Mouse (Mus musculus) spleen, postnatal 4 days (tissue): ENCODE results near the gene Mrps12.

Experiments used
- DNase-seq, 2 experiments: peaks; one replicate each; pipeline ENCODE4 v3.0.0; 2022; ENCODE audit warnings: low spot score in 2 of 2

Gene Mrps12

GRCm38 (mm10) chr7:28741709-28742438 is at the start of gene Mrps12, which contains the start of gene Sars2:
TSS of gene Mrps12 (minus strand) at chr7:28741820.
TSS of gene Sars2 (plus strand) at chr7:28741992.
- peak; percentile 92 to 98 for DNase-seq

GRCm38 (mm10) chr7:28790066-28790806 is 48.6 kb upstream of the Mrps12 start:
- no peak for DNase-seq

GRCm38 (mm10) chr7:28789235-28789634 is 47.6 kb upstream of the Mrps12 start:
- DNase-seq: no peak

GRCm38 (mm10) chr7:28788307-28789195 is 46.9 kb upstream of the Mrps12 start, which contains the start of gene Rinl:
TSS of gene Rinl (plus strand) at chr7:28788969.
- peak; percentile 71 to 82 for DNase-seq

- DNase-seq: no peak
These were observed 46.3 kb upstream of the Mrps12 start for GRCm38 (mm10) chr7:28787884-28788283.

GRCm38 (mm10) chr7:28785161-28785560 is 43.5 kb upstream of the Mrps12 start:
- DNase-seq: no peak

- DNase-seq: peak in 1 of 2 experiments; percentile 49
These were observed 39.6 kb upstream of the Mrps12 start for GRCm38 (mm10) chr7:28781261-28781663.

GRCm38 (mm10) chr7:28780857-28781256 is 39.2 kb upstream of the Mrps12 start:
- DNase-seq: no peak

GRCm38 (mm10) chr7:28780067-28780658 is 38.5 kb upstream of the Mrps12 start:
- peak; percentile 90 to 97 for DNase-seq

- no peak for DNase-seq
These were observed 37.2 kb upstream of the Mrps12 start for GRCm38 (mm10) chr7:28778825-28779224.

- DNase-seq: no peak
These were observed 33.5 kb upstream of the Mrps12 start for GRCm38 (mm10) chr7:28775129-28775528.

GRCm38 (mm10) chr7:28774164-28774563 is 32.5 kb upstream of the Mrps12 start:
- DNase-seq: no peak

- no peak for DNase-seq
These were observed 31.5 kb upstream of the Mrps12 start for GRCm38 (mm10) chr7:28773163-28773562.

- DNase-seq: no peak
These were observed 30.2 kb upstream of the Mrps12 start for GRCm38 (mm10) chr7:28771867-28772266.

GRCm38 (mm10) chr7:28770309-28770708 is 28.7 kb upstream of the Mrps12 start:
- peak in 1 of 2 experiments; percentile 33 for DNase-seq

- no peak for DNase-seq
These were observed 27.9 kb upstream of the Mrps12 start for GRCm38 (mm10) chr7:28769414-28769958.

- no peak for DNase-seq
These were observed 25.9 kb upstream of the Mrps12 start, which contains the start of gene Nfkbib for GRCm38 (mm10) chr7:28767462-28767965. TSS of gene Nfkbib (minus strand) at chr7:28767512.

GRCm38 (mm10) chr7:28766910-28767309 is 25.3 kb upstream of the Mrps12 start:
- no peak for DNase-seq

- DNase-seq: peak; percentile 94 to 95
These were observed 24.7 kb upstream of the Mrps12 start, which contains the start of gene Sirt2 for GRCm38 (mm10) chr7:28766173-28766879. TSS of gene Sirt2 (plus strand) at chr7:28766735.

- no peak for DNase-seq
These were observed 23.6 kb upstream of the Mrps12 start for GRCm38 (mm10) chr7:28765211-28765610.
